Mouse (Mus musculus): Measurements from ENCODE around the gene Dock1. TPM values are rescaled to one million over a fixed set of nuclear protein-coding genes. Genes with fewer than 3 reads are reported as not detected.

Dock1 gene
- total RNA-seq, 1 experiment from 2014 or later = 15.4 TPM

- ATAC-seq (replicated peaks in 1 of 2; ENCODE audit: insufficient read depth in 1 of 2, low FRiP score in 2 of 2, low TSS enrichment in 1 of 2, low read depth in 1 of 2, poor library complexity in 2 of 2, severe bottlenecking in 2 of 2) = no peak
Measured at GRCm38 (mm10) chr7:134688332-134688731, 17.9 kb downstream of the Dock1 start.

GRCm38 (mm10) chr7:134690118-134690517, 19.7 kb downstream of the Dock1 start:
- no peak for ATAC-seq (replicated peaks in 1 of 2; ENCODE audit: insufficient read depth in 1 of 2, low FRiP score in 2 of 2, low TSS enrichment in 1 of 2, low read depth in 1 of 2, poor library complexity in 2 of 2, severe bottlenecking in 2 of 2)

GRCm38 (mm10) chr7:134690806-134691205, 20.4 kb downstream of the Dock1 start:
- no peak for ATAC-seq (replicated peaks in 1 of 2; ENCODE audit: insufficient read depth in 1 of 2, low FRiP score in 2 of 2, low TSS enrichment in 1 of 2, low read depth in 1 of 2, poor library complexity in 2 of 2, severe bottlenecking in 2 of 2)

GRCm38 (mm10) chr7:134693325-134693724, 22.9 kb downstream of the Dock1 start:
- ATAC-seq (replicated peaks in 1 of 2; ENCODE audit: insufficient read depth in 1 of 2, low FRiP score in 2 of 2, low TSS enrichment in 1 of 2, low read depth in 1 of 2, poor library complexity in 2 of 2, severe bottlenecking in 2 of 2) = no peak

GRCm38 (mm10) chr7:134695431-134695830, 25.0 kb downstream of the Dock1 start:
- ATAC-seq (replicated peaks in 1 of 2; ENCODE audit: insufficient read depth in 1 of 2, low FRiP score in 2 of 2, low TSS enrichment in 1 of 2, low read depth in 1 of 2, poor library complexity in 2 of 2, severe bottlenecking in 2 of 2) = no peak

DNA sequence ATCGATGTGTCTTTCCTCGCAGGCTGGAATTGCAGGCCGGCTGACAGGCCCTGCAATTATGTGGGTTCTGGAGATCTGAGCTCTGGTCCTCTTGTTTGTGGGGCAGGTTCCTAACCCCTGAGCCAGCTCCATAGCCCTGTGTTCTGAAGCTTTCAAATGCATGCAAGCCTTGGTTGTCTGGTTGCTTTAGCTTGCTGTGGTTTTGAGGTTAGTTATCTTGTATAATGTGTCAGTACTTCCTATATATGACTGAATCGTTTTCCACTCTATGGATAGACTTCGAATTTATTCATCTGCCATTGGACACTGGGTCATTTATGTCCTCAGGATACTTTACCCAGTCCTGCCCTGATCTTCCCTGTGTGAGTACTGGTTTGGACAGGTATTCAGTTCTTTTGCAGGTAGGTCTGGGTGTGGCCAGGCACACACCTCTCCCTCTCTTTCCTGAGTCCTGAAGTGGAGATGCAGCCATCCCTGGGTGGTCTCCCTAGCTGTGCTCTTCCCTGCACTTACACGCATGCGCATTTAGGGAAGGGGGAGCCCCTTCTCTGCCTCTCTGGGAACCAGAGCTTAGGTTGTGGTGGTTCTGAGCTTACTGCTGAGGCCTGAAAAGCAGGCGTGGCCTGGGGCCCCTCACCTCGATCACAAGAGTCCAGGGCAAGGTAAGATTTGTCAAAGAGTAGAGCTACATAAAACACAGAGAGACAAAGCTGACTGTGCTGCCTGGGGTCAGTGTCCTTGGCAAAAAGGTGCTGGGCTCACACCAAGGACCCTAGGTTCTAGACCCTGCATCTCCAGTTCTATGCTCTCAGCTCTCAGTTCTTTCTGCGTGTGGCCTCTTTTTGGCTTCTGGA, 25.9 kb downstream of the Dock1 start:
- ATAC-seq (replicated peaks in 1 of 2; ENCODE audit: insufficient read depth in 1 of 2, low FRiP score in 2 of 2, low TSS enrichment in 1 of 2, low read depth in 1 of 2, poor library complexity in 2 of 2, severe bottlenecking in 2 of 2) = peak; percentile 8 to 40; a peak in 3 of 4 replicates

DNA sequence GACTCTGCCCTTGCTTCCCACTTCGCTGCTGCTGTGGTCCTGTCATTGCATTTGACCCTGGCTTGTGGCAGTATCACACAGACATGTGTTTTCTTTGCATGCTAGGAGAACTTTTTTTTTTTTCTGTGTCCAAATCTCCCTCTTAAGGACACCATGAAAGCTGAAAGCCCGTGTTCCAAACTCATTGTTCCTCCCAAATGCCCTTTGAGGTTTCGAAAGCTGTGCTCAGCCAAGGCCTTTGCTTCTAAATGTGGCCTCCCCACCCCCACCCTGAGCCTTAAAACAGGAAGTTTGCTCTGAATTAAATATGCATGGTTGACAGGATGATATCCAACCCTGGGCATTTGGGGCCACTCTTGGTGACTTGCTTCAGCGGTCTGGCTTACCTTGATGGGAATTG, 27.0 kb downstream of the Dock1 start:
- ATAC-seq (replicated peaks in 1 of 2; ENCODE audit: insufficient read depth in 1 of 2, low FRiP score in 2 of 2, low TSS enrichment in 1 of 2, low read depth in 1 of 2, poor library complexity in 2 of 2, severe bottlenecking in 2 of 2) = peak; percentile 54 to 59; a peak in 3 of 4 replicates

- no peak for ATAC-seq (replicated peaks in 1 of 2; ENCODE audit: insufficient read depth in 1 of 2, low FRiP score in 2 of 2, low TSS enrichment in 1 of 2, low read depth in 1 of 2, poor library complexity in 2 of 2, severe bottlenecking in 2 of 2)
Measured at GRCm38 (mm10) chr7:134698246-134698645, 27.8 kb downstream of the Dock1 start.

DNA sequence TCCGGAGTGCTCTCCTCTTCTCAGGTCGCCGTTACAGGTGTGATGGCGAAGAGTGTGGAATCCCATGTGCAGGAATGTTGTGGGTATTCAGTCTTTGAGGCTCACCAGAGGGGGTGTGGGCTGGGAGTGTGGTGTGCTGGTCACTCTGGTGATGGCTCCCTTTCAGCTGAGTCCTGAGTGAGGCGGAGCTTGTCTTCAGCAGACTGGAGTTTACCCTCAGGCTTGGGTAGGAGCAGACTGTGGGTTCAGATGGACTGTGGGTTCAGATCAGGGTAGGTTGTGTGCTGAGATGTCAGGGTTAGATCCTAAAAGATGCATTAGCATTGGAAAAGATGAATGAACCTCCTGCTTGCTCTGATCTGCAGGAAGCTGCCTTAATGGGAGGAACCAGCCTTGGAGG, 29.5 kb downstream of the Dock1 start:
- no peak for ATAC-seq (replicated peaks in 1 of 2; ENCODE audit: insufficient read depth in 1 of 2, low FRiP score in 2 of 2, low TSS enrichment in 1 of 2, low read depth in 1 of 2, poor library complexity in 2 of 2, severe bottlenecking in 2 of 2)

GRCm38 (mm10) chr7:134702481-134702880, 32.0 kb downstream of the Dock1 start:
- no peak for ATAC-seq (replicated peaks in 1 of 2; ENCODE audit: insufficient read depth in 1 of 2, low FRiP score in 2 of 2, low TSS enrichment in 1 of 2, low read depth in 1 of 2, poor library complexity in 2 of 2, severe bottlenecking in 2 of 2)

GRCm38 (mm10) chr7:134703704-134704103, 33.2 kb downstream of the Dock1 start:
- no peak for ATAC-seq (replicated peaks in 1 of 2; ENCODE audit: insufficient read depth in 1 of 2, low FRiP score in 2 of 2, low TSS enrichment in 1 of 2, low read depth in 1 of 2, poor library complexity in 2 of 2, severe bottlenecking in 2 of 2)

GRCm38 (mm10) chr7:134709226-134709853, 38.9 kb downstream of the Dock1 start:
- ATAC-seq (replicated peaks in 1 of 2; ENCODE audit: insufficient read depth in 1 of 2, low FRiP score in 2 of 2, low TSS enrichment in 1 of 2, low read depth in 1 of 2, poor library complexity in 2 of 2, severe bottlenecking in 2 of 2) = peak in 1 of 2 experiments; percentile 25; a peak in 1 of 4 replicates

GRCm38 (mm10) chr7:134711576-134711975, 41.1 kb downstream of the Dock1 start:
- ATAC-seq (replicated peaks in 1 of 2; ENCODE audit: insufficient read depth in 1 of 2, low FRiP score in 2 of 2, low TSS enrichment in 1 of 2, low read depth in 1 of 2, poor library complexity in 2 of 2, severe bottlenecking in 2 of 2) = no peak; a peak in 1 of 4 replicates

GRCm38 (mm10) chr7:134719406-134719805, 49.0 kb downstream of the Dock1 start:
- ATAC-seq (replicated peaks in 1 of 2; ENCODE audit: insufficient read depth in 1 of 2, low FRiP score in 2 of 2, low TSS enrichment in 1 of 2, low read depth in 1 of 2, poor library complexity in 2 of 2, severe bottlenecking in 2 of 2) = no peak

DNA sequence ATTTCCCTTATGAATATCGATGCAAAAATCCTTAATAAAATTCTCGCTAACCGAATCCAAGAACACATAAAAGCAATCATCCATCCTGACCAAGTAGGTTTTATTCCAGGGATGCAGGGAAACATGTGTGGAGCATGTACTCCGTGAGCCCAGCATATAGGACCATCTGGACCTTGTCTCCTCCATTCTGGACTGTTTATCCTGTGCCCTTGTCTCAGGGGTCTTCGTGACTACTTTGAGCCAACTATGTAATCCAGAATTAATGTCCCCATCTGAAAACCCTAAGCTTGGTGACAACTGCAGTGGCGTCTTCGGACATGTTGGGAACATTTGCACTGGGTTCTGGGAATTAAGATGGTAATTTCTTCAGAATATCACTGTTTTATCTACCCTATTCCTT, 51.9 kb downstream of the Dock1 start:
- ATAC-seq (replicated peaks in 1 of 2; ENCODE audit: insufficient read depth in 1 of 2, low FRiP score in 2 of 2, low TSS enrichment in 1 of 2, low read depth in 1 of 2, poor library complexity in 2 of 2, severe bottlenecking in 2 of 2) = no peak

DNA sequence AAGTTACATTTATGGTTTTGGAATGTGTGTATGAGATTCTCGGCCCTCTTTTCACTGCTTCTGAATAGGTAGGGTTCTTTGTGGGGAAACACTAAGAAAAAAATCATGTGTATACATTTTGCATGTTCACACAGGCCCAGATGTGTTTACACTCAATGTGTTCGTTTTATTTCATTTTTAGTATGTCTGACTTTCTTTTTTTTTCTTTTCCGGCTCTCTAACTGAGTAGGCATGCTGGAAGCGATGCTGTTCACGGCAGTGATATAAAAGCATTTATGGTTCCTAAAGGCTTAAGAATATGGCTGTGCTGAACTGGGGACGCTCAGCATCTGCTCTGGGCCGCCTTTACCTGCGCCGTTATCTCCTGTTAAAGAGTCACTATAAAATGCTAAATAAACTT, 52.5 kb downstream of the Dock1 start:
- no peak for ATAC-seq (replicated peaks in 1 of 2; ENCODE audit: insufficient read depth in 1 of 2, low FRiP score in 2 of 2, low TSS enrichment in 1 of 2, low read depth in 1 of 2, poor library complexity in 2 of 2, severe bottlenecking in 2 of 2)

GRCm38 (mm10) chr7:134723509-134723908, 53.1 kb downstream of the Dock1 start:
- ATAC-seq (replicated peaks in 1 of 2; ENCODE audit: insufficient read depth in 1 of 2, low FRiP score in 2 of 2, low TSS enrichment in 1 of 2, low read depth in 1 of 2, poor library complexity in 2 of 2, severe bottlenecking in 2 of 2) = no peak; a peak in 1 of 4 replicates

DNA sequence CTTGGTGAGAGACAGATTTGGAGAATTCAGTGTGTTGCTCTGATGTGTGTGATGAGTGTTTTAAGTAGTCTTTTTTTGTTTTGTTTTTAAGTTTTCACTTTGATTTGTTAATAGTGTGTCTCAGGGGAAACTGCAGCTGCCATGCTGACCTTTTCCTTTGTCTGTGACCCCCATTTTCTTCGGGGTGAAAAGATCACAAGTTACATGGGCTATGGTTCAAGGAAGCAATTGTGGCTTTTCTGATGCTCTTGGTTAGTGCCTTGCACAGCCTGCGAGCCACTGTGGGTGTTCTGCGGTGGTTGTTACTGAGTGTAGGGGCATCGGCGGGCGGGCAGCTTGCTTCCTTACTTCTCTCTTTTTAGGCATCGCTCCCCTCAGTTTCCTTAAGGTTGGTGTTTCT, 54.4 kb downstream of the Dock1 start:
- no peak for ATAC-seq (replicated peaks in 1 of 2; ENCODE audit: insufficient read depth in 1 of 2, low FRiP score in 2 of 2, low TSS enrichment in 1 of 2, low read depth in 1 of 2, poor library complexity in 2 of 2, severe bottlenecking in 2 of 2)
